Mouse (Mus musculus) fibroblast of lung, adult 2 months (primary cell): ENCODE measurements around the gene Eno1.

Experiments
- DNase-seq: peaks from one replicate; pipeline ENCODE4 v3.0.0-alpha.2; 2011; ENCODE audit warnings: low read depth

Gene Eno1

GRCm38 (mm10) chr4:150226818-150227688 lies 9.5 kb upstream of the Eno1 start:
- DNase-seq = peak; percentile 97

GRCm38 (mm10) chr4:150228581-150229348 lies 7.8 kb upstream of the Eno1 start:
- DNase-seq = no peak

GRCm38 (mm10) chr4:150229747-150230390 lies 6.7 kb upstream of the Eno1 start:
- no peak for DNase-seq

- no peak for DNase-seq
Measured at GRCm38 (mm10) chr4:150230460-150231407, 5.8 kb upstream of the Eno1 start.

GRCm38 (mm10) chr4:150231871-150232270 lies 4.7 kb upstream of the Eno1 start:
- DNase-seq = no peak

- DNase-seq = no peak
Measured at GRCm38 (mm10) chr4:150234599-150235327, 1.8 kb upstream of the Eno1 start.

GRCm38 (mm10) chr4:150235585-150235984 lies 936 bp upstream of the Eno1 start:
- DNase-seq = no peak

- no peak for DNase-seq
Measured at GRCm38 (mm10) chr4:150236031-150236430, 490 bp upstream of the Eno1 start.

GRCm38 (mm10) chr4:150237636-150238361 lies 1.3 kb downstream of the Eno1 start:
- DNase-seq = no peak

GRCm38 (mm10) chr4:150238433-150239086 lies 2.0 kb downstream of the Eno1 start:
- no peak for DNase-seq

GRCm38 (mm10) chr4:150239087-150239480 lies 2.6 kb downstream of the Eno1 start:
- DNase-seq = no peak

GRCm38 (mm10) chr4:150239503-150239902 lies 3.0 kb downstream of the Eno1 start:
- no peak for DNase-seq

GRCm38 (mm10) chr4:150239951-150240368 lies 3.4 kb downstream of the Eno1 start:
- DNase-seq = peak; percentile 82

- no peak for DNase-seq
Measured at GRCm38 (mm10) chr4:150240381-150240886, 3.9 kb downstream of the Eno1 start.

GRCm38 (mm10) chr4:150241708-150242107 lies 5.2 kb downstream of the Eno1 start:
- no peak for DNase-seq

- DNase-seq = no peak
Measured at GRCm38 (mm10) chr4:150242745-150243144, 6.2 kb downstream of the Eno1 start.

- no peak for DNase-seq
Measured at GRCm38 (mm10) chr4:150245876-150246275, 9.4 kb downstream of the Eno1 start.

- DNase-seq = no peak
Measured at GRCm38 (mm10) chr4:150248009-150248408, 11.5 kb downstream of the Eno1 start.

- DNase-seq = no peak
Measured at GRCm38 (mm10) chr4:150248917-150249316, 12.4 kb downstream of the Eno1 start.
